Mouse (Mus musculus) cortical plate, adult 2 months (tissue): ENCODE data around the gene Dennd4b. TPM values are rescaled to one million over a fixed set of nuclear protein-coding genes. Genes with fewer than 3 reads are reported as not detected.

Experiments used
- H3K27ac ChIP-seq: fragments of 200-500 bp; 2 replicates; pipeline ENCODE4 v1.5.1; 2012; ENCODE audit warnings: low read length, control low read depth, inconsistent platforms; ENCODE audit not compliant: insufficient read depth
- H3K4me1 ChIP-seq: fragments of 200-500 bp; 2 replicates; pipeline ENCODE4 v1.6.1; 2011; ENCODE audit warnings: low read length; ENCODE audit not compliant: control insufficient read depth, insufficient read depth
- H3K4me3 ChIP-seq: fragments of 200-500 bp; 2 replicates; pipeline ENCODE4 v1.5.1; 2011; ENCODE audit warnings: mild to moderate bottlenecking, low read length, control low read depth; ENCODE audit not compliant: insufficient read depth
- CTCF ChIP-seq: fragments of 200-500 bp; IDR thresholded peaks from 2 replicates; pipeline ENCODE4 v1.5.1; 2011; ENCODE audit warnings: mild to moderate bottlenecking, control low read depth, low read length; ENCODE audit not compliant: insufficient read depth; ENCODE audit errors: extremely low read depth
- POLR2A ChIP-seq: fragments of 200-500 bp; IDR thresholded peaks from 2 replicates; pipeline ENCODE4 v1.6.1; 2011; ENCODE audit warnings: mild to moderate bottlenecking, low read length, control low read depth; ENCODE audit not compliant: insufficient read depth; ENCODE audit errors: extremely low read depth
- polyA plus RNA-seq: library from polyadenylated mRNA; depleted of rRNA; stranded (reverse); fragments of >200 nt; gene quantifications from 2 replicates; pipeline ENCODE4 v1.2.3, GENCODE M21; 2012; rRNA removed

Dennd4b gene
- polyA plus RNA-seq, 1 experiment: 40.4 TPM

DNA sequence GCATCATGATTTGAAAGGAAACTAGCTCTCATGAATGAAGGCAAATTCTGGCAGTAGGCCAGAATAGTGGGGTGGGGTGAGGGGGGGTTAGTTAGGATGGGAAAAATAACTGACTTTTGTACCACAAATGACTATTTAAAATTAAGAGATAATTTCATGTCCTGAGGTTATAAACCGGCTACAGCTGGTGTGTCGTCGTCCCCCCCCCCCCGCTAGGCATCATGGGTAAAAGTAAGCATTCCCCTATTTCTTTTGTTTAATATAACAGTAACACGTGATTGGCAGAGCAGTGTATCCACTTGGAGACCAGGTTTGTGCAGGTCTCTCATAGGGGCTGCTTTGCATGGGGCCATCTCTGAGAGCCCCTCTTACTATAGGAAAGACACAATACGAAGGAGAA, 57.3 kb downstream of the Dennd4b start:
- H3K4me1 ChIP-seq: peaks cover 2% of the 10 kb centered on the region; the same call in 1 of the 2 replicates
- no peak for TF ChIP-seq CTCF
- no peak for TF ChIP-seq POLR2A
- no peak overlapping the region for H3K27ac ChIP-seq
- H3K4me3 ChIP-seq: no peak overlapping the region

DNA sequence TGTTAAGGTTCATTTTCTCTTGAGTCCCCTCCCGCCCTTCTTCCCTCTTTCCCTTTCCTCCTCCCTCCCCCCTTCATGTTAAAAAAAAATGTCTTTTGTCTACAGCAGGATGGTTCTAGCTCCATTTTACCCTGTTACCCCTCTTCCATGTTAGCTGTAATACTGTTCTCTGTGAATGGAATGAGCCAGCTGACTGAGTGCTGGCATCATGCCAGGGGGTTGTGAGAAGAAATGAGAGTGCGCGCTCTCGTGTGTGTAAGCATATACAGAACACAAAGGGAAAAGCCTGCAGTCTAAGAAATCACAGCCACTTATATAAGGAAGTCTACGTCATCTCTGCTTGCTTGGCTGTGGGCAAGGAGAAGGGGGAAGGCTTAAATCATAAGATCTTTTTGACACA, 58.1 kb downstream of the Dennd4b start:
- TF ChIP-seq POLR2A (no peak), CTCF (no peak)
- Histone ChIP-seq H3K27ac (no peak overlapping the region), H3K4me3 (no peak overlapping the region), H3K4me1 (peaks cover 2% of the 10 kb centered on the region; the same call in 1 of the 2 replicates)

Other genes with a start within 250 kb of the Dennd4b start
- 95.7 and 99.0 TPM in 2 replicates for gene 4933434E20Rik, start 213.5 kb upstream of the Dennd4b start, polyA plus RNA-seq
- 102 and 105 TPM in 2 replicates for gene Ubap2l, start 212.6 kb upstream of the Dennd4b start, polyA plus RNA-seq
- 177 and 188 TPM in 2 replicates for gene Tpm3, start 192.5 kb upstream of the Dennd4b start, polyA plus RNA-seq
- gene Nup210l, start 161.1 kb upstream of the Dennd4b start, polyA plus RNA-seq: 0.38 TPM in 2 replicates
- 1,605 and 1,617 TPM in 2 replicates for gene Rps27, start 51.5 kb upstream of the Dennd4b start, polyA plus RNA-seq
- 9.5 and 9.8 TPM in 2 replicates for gene Rab13, start 51.5 kb upstream of the Dennd4b start, polyA plus RNA-seq
- 59.2 and 61.0 TPM in 2 replicates for gene Jtb, start 33.6 kb upstream of the Dennd4b start, polyA plus RNA-seq
- 0.27 and 0.49 TPM in 2 replicates for gene Creb3l4, start 21.7 kb upstream of the Dennd4b start, polyA plus RNA-seq
- gene Slc39a1, start 17.0 kb upstream of the Dennd4b start, polyA plus RNA-seq: 32.4 and 34.5 TPM in 2 replicates
- gene Crtc2, start 11.0 kb upstream of the Dennd4b start, polyA plus RNA-seq: 45.7 and 48.8 TPM in 2 replicates
- 33.2 and 35.4 TPM in 2 replicates for gene Gatad2b, start 28.0 kb downstream of the Dennd4b start, polyA plus RNA-seq
- gene Slc27a3, start 124.8 kb downstream of the Dennd4b start, polyA plus RNA-seq: 6.8 and 9.4 TPM in 2 replicates
- 44.8 and 46.1 TPM in 2 replicates for gene Ints3, start 168.4 kb downstream of the Dennd4b start, polyA plus RNA-seq
- gene Npr1, start 200.7 kb downstream of the Dennd4b start, polyA plus RNA-seq: 3.3 and 4.7 TPM in 2 replicates
- gene Ilf2, start 210.9 kb downstream of the Dennd4b start, polyA plus RNA-seq: 78.7 and 79.5 TPM in 2 replicates
- 65.0 and 73.2 TPM in 2 replicates for gene Snapin, start 225.8 kb downstream of the Dennd4b start, polyA plus RNA-seq
- 126 and 131 TPM in 2 replicates for gene Chtop, start 244.3 kb downstream of the Dennd4b start, polyA plus RNA-seq
- gene S100a1, start 249.2 kb downstream of the Dennd4b start, polyA plus RNA-seq: 265 and 281 TPM in 2 replicates
- gene S100a13, start 249.2 kb downstream of the Dennd4b start, polyA plus RNA-seq: 74.0 and 74.6 TPM in 2 replicates